Mouse (Mus musculus): ENCODE data around the gene Nfasc.

Nfasc gene

GRCm38 (mm10) chr1:132733873-132734447 lies 7.6 kb downstream of the Nfasc start:
- DNase-seq (ENCODE audit: low spot score in 2 of 2) = no peak

GRCm38 (mm10) chr1:132732307-132732706 lies 9.3 kb downstream of the Nfasc start:
- DNase-seq (ENCODE audit: low spot score in 2 of 2) = no peak

- peak in 1 of 2 experiments; percentile 54 for DNase-seq (ENCODE audit: low spot score in 2 of 2)
Observed at GRCm38 (mm10) chr1:132727548-132727947, 14.0 kb downstream of the Nfasc start.

GRCm38 (mm10) chr1:132722362-132722761 lies 19.2 kb downstream of the Nfasc start:
- no peak for DNase-seq (ENCODE audit: low spot score in 2 of 2)

GRCm38 (mm10) chr1:132721266-132721665 lies 20.3 kb downstream of the Nfasc start:
- no peak for DNase-seq (ENCODE audit: low spot score in 2 of 2)

GRCm38 (mm10) chr1:132718225-132718624 lies 23.4 kb downstream of the Nfasc start:
- no peak for DNase-seq (ENCODE audit: low spot score in 2 of 2)

GRCm38 (mm10) chr1:132715044-132715443 lies 26.6 kb downstream of the Nfasc start:
- DNase-seq (ENCODE audit: low spot score in 2 of 2) = no peak

- DNase-seq (ENCODE audit: low spot score in 2 of 2) = no peak
Observed at GRCm38 (mm10) chr1:132709419-132709818, 32.2 kb downstream of the Nfasc start.

GRCm38 (mm10) chr1:132707301-132707700 lies 34.3 kb downstream of the Nfasc start:
- DNase-seq (ENCODE audit: low spot score in 2 of 2) = no peak

GRCm38 (mm10) chr1:132703467-132703866 lies 38.1 kb downstream of the Nfasc start:
- DNase-seq (ENCODE audit: low spot score in 2 of 2) = no peak

GRCm38 (mm10) chr1:132696926-132697325 lies 44.7 kb downstream of the Nfasc start:
- DNase-seq (ENCODE audit: low spot score in 2 of 2) = no peak

- DNase-seq (ENCODE audit: low spot score in 2 of 2) = no peak
Observed at GRCm38 (mm10) chr1:132696232-132696631, 45.4 kb downstream of the Nfasc start.

GRCm38 (mm10) chr1:132694007-132694406 lies 47.6 kb downstream of the Nfasc start:
- DNase-seq (ENCODE audit: low spot score in 2 of 2) = no peak

GRCm38 (mm10) chr1:132689181-132689580 lies 52.4 kb downstream of the Nfasc start:
- DNase-seq (ENCODE audit: low spot score in 2 of 2) = no peak

GRCm38 (mm10) chr1:132678935-132679334 lies 62.7 kb downstream of the Nfasc start:
- no peak for DNase-seq (ENCODE audit: low spot score in 2 of 2)

- DNase-seq (ENCODE audit: low spot score in 2 of 2) = no peak
Observed at GRCm38 (mm10) chr1:132678076-132678475, 63.5 kb downstream of the Nfasc start.

GRCm38 (mm10) chr1:132672704-132673103 lies 68.9 kb downstream of the Nfasc start:
- no peak for DNase-seq (ENCODE audit: low spot score in 2 of 2)

- DNase-seq (ENCODE audit: low spot score in 2 of 2) = no peak
Observed at GRCm38 (mm10) chr1:132669200-132669599, 72.4 kb downstream of the Nfasc start.

- no peak for DNase-seq (ENCODE audit: low spot score in 2 of 2)
Observed at GRCm38 (mm10) chr1:132660354-132660753, 81.2 kb downstream of the Nfasc start.

GRCm38 (mm10) chr1:132659604-132660003 lies 82.0 kb downstream of the Nfasc start:
- peak; percentile 60 to 64 for DNase-seq (ENCODE audit: low spot score in 2 of 2)

- peak in 1 of 2 experiments; percentile 60 for DNase-seq (ENCODE audit: low spot score in 2 of 2)
Observed at GRCm38 (mm10) chr1:132655611-132656010, 86.0 kb downstream of the Nfasc start.

- DNase-seq (ENCODE audit: low spot score in 2 of 2) = no peak
Observed at GRCm38 (mm10) chr1:132654769-132655168, 86.8 kb downstream of the Nfasc start.

- peak in 1 of 2 experiments; percentile 67 for DNase-seq (ENCODE audit: low spot score in 2 of 2)
Observed at GRCm38 (mm10) chr1:132653841-132654457, 87.6 kb downstream of the Nfasc start.

GRCm38 (mm10) chr1:132653161-132653560 lies 88.4 kb downstream of the Nfasc start:
- no peak for DNase-seq (ENCODE audit: low spot score in 2 of 2)
